Mouse (Mus musculus) neural tube, embryonic 14.5 days (tissue): Measurements from ENCODE around the gene Osbpl2. TPM values are rescaled to one million over a fixed set of nuclear protein-coding genes. Genes with fewer than 3 reads are reported as not detected.

ENCODE experiments used
- ATAC-seq: fragments of 200-750 bp; cut with Nextera tagmentation; 2 replicates; pipeline ENCODE4 v1.8.0; 2017; ENCODE audit warnings: low read depth, mild to moderate bottlenecking, moderate TSS enrichment, moderate library complexity
- H3K27ac ChIP-seq: fragments of 300-500 bp; sonication (generic); 2 replicates; pipeline ENCODE4 v1.5.1; 2014; ENCODE audit warnings: low read depth, mild to moderate bottlenecking, control low read depth, low read length, moderate library complexity, mixed read lengths
- H3K27me3 ChIP-seq: fragments of 300-500 bp; sonication (generic); 2 replicates; pipeline ENCODE4 v1.6.1; 2014; ENCODE audit warnings: low read length; ENCODE audit not compliant: control insufficient read depth, insufficient read depth
- H3K36me3 ChIP-seq: fragments of 300-500 bp; sonication (generic); 2 replicates; pipeline ENCODE4 v1.6.1; 2014; ENCODE audit warnings: low read length, mixed read lengths; ENCODE audit not compliant: control insufficient read depth, insufficient read depth
- H3K4me1 ChIP-seq: fragments of 300-500 bp; sonication (generic); 2 replicates; pipeline ENCODE4 v1.6.1; 2014; ENCODE audit warnings: low read length; ENCODE audit not compliant: control insufficient read depth, insufficient read depth
- H3K4me2 ChIP-seq: fragments of 300-500 bp; sonication (generic); 2 replicates; pipeline ENCODE4 v1.6.1; 2014; ENCODE audit warnings: mild to moderate bottlenecking, low read depth, low read length, control low read depth
- H3K4me3 ChIP-seq: fragments of 300-500 bp; sonication (generic); 2 replicates; pipeline ENCODE4 v1.5.1; 2014; ENCODE audit warnings: low read depth, low read length, control low read depth, mixed read lengths
- H3K9ac ChIP-seq: fragments of 300-500 bp; sonication (generic); replicated peaks from 2 replicates; pipeline ENCODE4 v1.6.1; 2014; ENCODE audit warnings: low read depth, mild to moderate bottlenecking, control low read depth, low read length, mixed read lengths
- H3K9me3 ChIP-seq: fragments of 300-500 bp; sonication (generic); 2 replicates; pipeline ENCODE4 v1.6.1; 2016; ENCODE audit warnings: low read length; ENCODE audit not compliant: control insufficient read depth
- WGBS: fragments of 180-500 bp; shearing (Covaris S2); extraction: QIAGEN DNeasy Blood & Tissue Kit; methylation state at CpG from one replicate; pipeline ENCODE4 v1.1.7; 2014; 5-methylcytosine and 5-hydroxymethylcytosine counted together
- polyA plus RNA-seq: library from polyadenylated mRNA; unstranded; fragments of >200 nt; fragmentation: Nextera tagmentation; extraction: Ambion mirVana; gene quantifications from 2 replicates; pipeline ENCODE4 v1.2.1, GENCODE M21; 2014

Gene Osbpl2
- polyA plus RNA-seq, 1 experiment from 2014 or later, result 78.2 TPM

- no peaks in the 10 kb centered on the region for H3K9me3 ChIP-seq
- ATAC-seq, result 0 out of 2 replicates have a peak, but pooled peaks have one; percentile 3
- WGBS, result under 1% methylated on average over 56 of the region's 57 CpGs
- peak overlapping the region; percentile 63 for H3K4me3 ChIP-seq
- H3K27ac ChIP-seq, result no peak overlapping the region
- peaks cover 18% of the 10 kb centered on the region for H3K4me1 ChIP-seq
- peak overlapping the region; percentile 51 for H3K9ac ChIP-seq
- H3K4me2 ChIP-seq, result peak overlapping the region; percentile 95
- H3K27me3 ChIP-seq, result peaks cover 29% of the 10 kb centered on the region
- no peaks in the 10 kb centered on the region for H3K36me3 ChIP-seq
These were observed 15.7 kb upstream of the Osbpl2 start for GRCm38 (mm10) chr2:180103151-180103977.

DNA sequence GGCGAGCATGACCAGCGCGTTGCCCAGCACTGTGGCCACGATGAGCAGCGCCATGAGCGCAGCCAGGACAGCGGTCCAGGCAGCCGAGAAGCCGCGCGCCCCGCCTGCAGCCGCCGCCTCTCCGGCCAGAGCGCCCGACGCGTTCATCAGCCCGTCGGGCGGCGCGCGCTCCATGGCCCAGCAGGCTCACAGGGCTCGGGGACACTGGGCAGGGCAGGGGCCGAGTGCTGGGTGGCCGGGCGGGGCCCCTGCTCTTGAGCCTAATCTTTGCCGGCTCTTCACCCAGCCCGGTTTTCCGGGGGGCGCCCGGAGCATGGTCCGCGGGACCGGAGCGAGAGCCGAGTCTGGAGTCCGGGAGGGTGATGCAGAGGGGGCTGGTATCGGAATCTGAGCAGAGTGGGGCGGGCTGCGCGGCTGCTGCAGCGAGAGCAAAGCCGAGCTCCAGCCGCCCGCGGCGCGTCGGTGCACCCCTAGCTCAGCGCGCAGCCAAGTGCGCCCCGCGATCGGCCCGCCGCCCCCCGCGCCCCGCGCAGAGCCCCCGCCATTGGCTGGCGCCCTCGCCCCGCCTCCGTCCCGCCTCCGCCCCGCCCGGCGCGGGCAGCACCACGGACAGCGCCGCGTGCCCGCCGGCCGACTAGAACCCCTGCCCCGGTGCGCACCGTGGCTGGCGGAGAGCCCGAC, 15.0 kb upstream of the Osbpl2 start, which contains the start of gene Hrh3:
Hrh3 (minus strand) TSS at position 511 of the 681 bp plus-strand sequence.
- Histone ChIP-seq H3K9ac (peak within 1 kb of the TSS; percentile 51), H3K4me1 (peaks cover 18% of the 10 kb centered on the region), H3K4me2 (peak within 1 kb of the TSS; percentile 95), H3K36me3 (no peaks in the 10 kb centered on the region), H3K27me3 (peaks cover 29% of the 10 kb centered on the region), H3K4me3 (peak within 1 kb of the TSS; percentile 63), H3K9me3 (no peaks in the 10 kb centered on the region), H3K27ac (no peak within 1 kb of the TSS)
- WGBS, result 0% methylated on average over 46 of the region's 87 CpGs
- ATAC-seq, result peak; percentile 83

GRCm38 (mm10) chr2:180104659-180105377, 14.3 kb upstream of the Osbpl2 start:
- no peak; the same call in 1 of the 2 replicates for ATAC-seq
- Histone ChIP-seq H3K27ac (no peak overlapping the region), H3K9me3 (no peaks in the 10 kb centered on the region), H3K4me3 (peak overlapping the region; percentile 63), H3K9ac (peak overlapping the region; percentile 51), H3K36me3 (no peaks in the 10 kb centered on the region), H3K4me1 (peaks cover 18% of the 10 kb centered on the region), H3K4me2 (peak overlapping the region; percentile 95), H3K27me3 (peaks cover 29% of the 10 kb centered on the region)
- WGBS, result 8% methylated on average over 24 of the region's 24 CpGs

- 35% methylated on average over 8 of the region's 8 CpGs for WGBS
- H3K4me3 ChIP-seq, result no peak overlapping the region
- no peak overlapping the region for H3K9ac ChIP-seq
- ATAC-seq, result no peak
- H3K27ac ChIP-seq, result no peak overlapping the region
- H3K4me1 ChIP-seq, result peaks cover 18% of the 10 kb centered on the region
- H3K36me3 ChIP-seq, result no peaks in the 10 kb centered on the region
- H3K27me3 ChIP-seq, result peaks cover 27% of the 10 kb centered on the region
- H3K9me3 ChIP-seq, result no peaks in the 10 kb centered on the region
- H3K4me2 ChIP-seq, result no peak overlapping the region
These were observed 13.5 kb upstream of the Osbpl2 start for GRCm38 (mm10) chr2:180105441-180106190.

DNA sequence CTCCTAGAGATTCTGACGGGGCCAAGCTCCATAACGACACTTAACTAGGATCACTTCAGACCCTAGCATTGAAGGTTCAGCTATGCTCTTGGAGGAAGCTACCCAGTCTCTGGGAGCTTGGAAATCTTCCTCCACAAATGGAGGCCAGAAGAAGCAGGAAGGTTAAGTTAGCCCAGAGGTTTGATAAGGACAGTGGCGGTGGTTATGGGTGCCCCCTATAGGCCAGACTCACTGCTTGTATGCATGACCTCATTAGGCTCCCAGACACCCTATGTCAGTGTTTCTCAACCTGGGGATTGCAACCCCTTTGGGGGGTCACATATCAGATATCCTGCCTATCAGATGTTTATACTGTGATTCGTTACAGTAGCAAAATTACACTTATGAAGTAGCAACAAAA, 12.0 kb upstream of the Osbpl2 start:
- Histone ChIP-seq H3K4me1 (peaks cover 18% of the 10 kb centered on the region), H3K36me3 (no peaks in the 10 kb centered on the region), H3K4me2 (no peak overlapping the region), H3K9me3 (no peaks in the 10 kb centered on the region), H3K9ac (no peak overlapping the region), H3K27me3 (peaks cover 19% of the 10 kb centered on the region), H3K27ac (no peak overlapping the region), H3K4me3 (no peak overlapping the region)
- 72% methylated on average over 4 of the region's 4 CpGs for WGBS
- no peak for ATAC-seq

DNA sequence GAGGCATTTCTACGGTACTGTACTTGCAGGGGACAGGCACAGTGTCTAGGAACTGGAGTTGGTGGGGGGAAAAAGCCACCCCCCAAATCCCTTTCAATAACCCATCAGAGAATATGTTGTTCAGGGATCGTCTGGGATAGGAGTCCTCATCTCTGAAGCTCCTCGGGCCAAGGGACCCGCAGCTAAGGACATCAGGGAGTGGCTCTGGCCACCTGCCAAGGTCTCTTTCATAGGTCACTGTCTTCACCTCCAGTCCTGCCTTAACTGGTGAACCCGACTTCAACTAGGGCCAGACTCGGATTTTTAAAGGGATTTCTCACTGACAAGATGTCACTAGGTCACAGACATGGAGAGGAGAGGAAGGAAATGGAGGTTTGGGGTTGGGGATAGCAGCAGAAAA, 10.8 kb upstream of the Osbpl2 start:
- no peak overlapping the region for H3K4me2 ChIP-seq
- ATAC-seq, result no peak
- H3K9me3 ChIP-seq, result no peaks in the 10 kb centered on the region
- H3K9ac ChIP-seq, result no peak overlapping the region
- WGBS, result 72% methylated on average over 6 of the region's 6 CpGs
- H3K4me1 ChIP-seq, result peaks cover 12% of the 10 kb centered on the region
- H3K4me3 ChIP-seq, result no peak overlapping the region
- no peak overlapping the region for H3K27ac ChIP-seq
- peaks cover 18% of the 10 kb centered on the region for H3K27me3 ChIP-seq
- H3K36me3 ChIP-seq, result no peaks in the 10 kb centered on the region

GRCm38 (mm10) chr2:180113909-180114890, 4.9 kb upstream of the Osbpl2 start:
- ATAC-seq, result no peak
- Histone ChIP-seq H3K9ac (no peak overlapping the region), H3K27me3 (no peaks in the 10 kb centered on the region), H3K4me2 (no peak overlapping the region), H3K36me3 (no peaks in the 10 kb centered on the region), H3K4me3 (no peak overlapping the region), H3K4me1 (peaks cover 20% of the 10 kb centered on the region), H3K27ac (no peak overlapping the region), H3K9me3 (no peaks in the 10 kb centered on the region)
- WGBS, result 57% methylated on average over 17 of the region's 17 CpGs

DNA sequence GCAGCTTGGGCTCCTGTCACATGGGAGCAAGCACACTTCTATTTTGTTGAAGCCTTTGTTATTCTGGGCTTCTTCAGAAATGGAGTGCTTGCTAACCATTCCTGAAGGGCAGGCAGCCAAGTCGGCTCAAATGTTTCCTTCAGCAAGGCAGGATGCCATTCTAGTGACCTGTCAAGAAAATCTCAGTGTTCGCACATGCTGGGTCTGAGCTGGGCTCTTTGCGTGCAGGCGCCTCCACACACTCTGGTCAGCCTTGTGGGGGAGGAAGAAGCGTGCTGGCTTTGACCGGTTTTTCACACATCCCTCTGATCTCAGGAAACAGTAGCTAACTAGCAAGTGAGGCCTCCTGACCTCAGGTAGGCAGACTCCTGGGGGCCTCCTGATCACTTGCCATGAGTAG, 3.8 kb upstream of the Osbpl2 start:
- no peaks in the 10 kb centered on the region for H3K36me3 ChIP-seq
- no peak overlapping the region for H3K9ac ChIP-seq
- no peaks in the 10 kb centered on the region for H3K9me3 ChIP-seq
- WGBS, result 61% methylated on average over 6 of the region's 6 CpGs
- no peak overlapping the region for H3K4me2 ChIP-seq
- no peak overlapping the region for H3K4me3 ChIP-seq
- no peak overlapping the region for H3K27ac ChIP-seq
- ATAC-seq, result no peak
- H3K27me3 ChIP-seq, result no peaks in the 10 kb centered on the region
- H3K4me1 ChIP-seq, result peaks cover 25% of the 10 kb centered on the region
